Mouse (Mus musculus): Measurements from ENCODE around the gene Klrg2. TPM values are rescaled to one million over a fixed set of nuclear protein-coding genes. Genes with fewer than 3 reads are reported as not detected.

Gene Klrg2
- polyA plus RNA-seq, 1 experiment from 2014 or later: 1.2 TPM

GRCm38 (mm10) chr6:38624439-38624838, 12.6 kb downstream of the Klrg2 start:
- no peaks in the 10 kb centered on the region; the same call in 1 of the 2 replicates for H3K4me1 ChIP-seq (ENCODE audit: control insufficient read depth, insufficient read depth, low read length)
- peak; percentile 33 for DNase-seq (ENCODE audit: low spot score)
- H3K9me3 ChIP-seq (ENCODE audit: control insufficient read depth, low read length): no peaks in the 10 kb centered on the region
- no peak overlapping the region for H3K9ac ChIP-seq (ENCODE audit: low read depth, low read length)
- H3K36me3 ChIP-seq (ENCODE audit: control insufficient read depth, insufficient read depth, low read length): peaks cover 25% of the 10 kb centered on the region
- H3K4me2 ChIP-seq (ENCODE audit: low read depth, low read length): no peak overlapping the region
- no peak for ATAC-seq (ENCODE audit: low read depth)
- no peaks in the 10 kb centered on the region for H3K27me3 ChIP-seq (replicated peaks; ENCODE audit: control insufficient read depth, insufficient read depth, low read length)
- H3K27ac ChIP-seq (replicated peaks; ENCODE audit: low read depth, low read length): no peak overlapping the region
- no peak overlapping the region for H3K4me3 ChIP-seq (ENCODE audit: low read depth, low read length)
- WGBS: 48% methylated on average over 1 of the region's 1 CpGs

GRCm38 (mm10) chr6:38623457-38623856, 13.6 kb downstream of the Klrg2 start:
- WGBS: 85% methylated on average over 2 of the region's 2 CpGs
- Histone ChIP-seq H3K4me1 (ENCODE audit: control insufficient read depth, insufficient read depth, low read length) (no peaks in the 10 kb centered on the region; the same call in 1 of the 2 replicates), H3K36me3 (ENCODE audit: control insufficient read depth, insufficient read depth, low read length) (peaks cover 35% of the 10 kb centered on the region), H3K9ac (ENCODE audit: low read depth, low read length) (no peak overlapping the region), H3K4me2 (ENCODE audit: low read depth, low read length) (no peak overlapping the region), H3K4me3 (ENCODE audit: low read depth, low read length) (no peak overlapping the region), H3K27ac (replicated peaks; ENCODE audit: low read depth, low read length) (no peak overlapping the region), H3K9me3 (ENCODE audit: control insufficient read depth, low read length) (no peaks in the 10 kb centered on the region), H3K27me3 (replicated peaks; ENCODE audit: control insufficient read depth, insufficient read depth, low read length) (no peaks in the 10 kb centered on the region)
- ATAC-seq (ENCODE audit: low read depth) (no peak), DNase-seq (ENCODE audit: low spot score) (no peak)

GRCm38 (mm10) chr6:38622406-38622805, 14.6 kb downstream of the Klrg2 start:
- no peak overlapping the region for H3K4me2 ChIP-seq (ENCODE audit: low read depth, low read length)
- H3K27ac ChIP-seq (replicated peaks; ENCODE audit: low read depth, low read length): no peak overlapping the region
- no peak for ATAC-seq (ENCODE audit: low read depth)
- peaks cover 38% of the 10 kb centered on the region for H3K36me3 ChIP-seq (ENCODE audit: control insufficient read depth, insufficient read depth, low read length)
- H3K9ac ChIP-seq (ENCODE audit: low read depth, low read length): no peak overlapping the region
- no peak overlapping the region for H3K4me3 ChIP-seq (ENCODE audit: low read depth, low read length)
- WGBS: 93% methylated on average over 1 of the region's 1 CpGs
- H3K27me3 ChIP-seq (replicated peaks; ENCODE audit: control insufficient read depth, insufficient read depth, low read length): no peaks in the 10 kb centered on the region
- no peaks in the 10 kb centered on the region; the same call in 1 of the 2 replicates for H3K4me1 ChIP-seq (ENCODE audit: control insufficient read depth, insufficient read depth, low read length)
- H3K9me3 ChIP-seq (ENCODE audit: control insufficient read depth, low read length): 0 out of 2 replicates have a peak, but pooled peaks cover 9% of the 10 kb centered on the region
- DNase-seq (ENCODE audit: low spot score): no peak

GRCm38 (mm10) chr6:38609892-38610291, 27.1 kb downstream of the Klrg2 start:
- Histone ChIP-seq H3K27ac (replicated peaks; ENCODE audit: low read depth, low read length) (no peak overlapping the region), H3K36me3 (ENCODE audit: control insufficient read depth, insufficient read depth, low read length) (peaks cover 64% of the 10 kb centered on the region), H3K4me3 (ENCODE audit: low read depth, low read length) (no peak overlapping the region), H3K9ac (ENCODE audit: low read depth, low read length) (no peak overlapping the region), H3K27me3 (replicated peaks; ENCODE audit: control insufficient read depth, insufficient read depth, low read length) (no peaks in the 10 kb centered on the region), H3K9me3 (ENCODE audit: control insufficient read depth, low read length) (no peaks in the 10 kb centered on the region), H3K4me2 (ENCODE audit: low read depth, low read length) (no peak overlapping the region), H3K4me1 (ENCODE audit: control insufficient read depth, insufficient read depth, low read length) (no peaks in the 10 kb centered on the region)
- ATAC-seq (ENCODE audit: low read depth): no peak
- WGBS: 80% methylated on average over 2 of the region's 2 CpGs
- no peak for DNase-seq (ENCODE audit: low spot score)

GRCm38 (mm10) chr6:38597481-38597880, 39.6 kb downstream of the Klrg2 start:
- Histone ChIP-seq H3K9me3 (ENCODE audit: control insufficient read depth, low read length) (no peaks in the 10 kb centered on the region), H3K27me3 (replicated peaks; ENCODE audit: control insufficient read depth, insufficient read depth, low read length) (no peaks in the 10 kb centered on the region), H3K4me1 (ENCODE audit: control insufficient read depth, insufficient read depth, low read length) (no peaks in the 10 kb centered on the region), H3K4me2 (ENCODE audit: low read depth, low read length) (no peak overlapping the region), H3K9ac (ENCODE audit: low read depth, low read length) (no peak overlapping the region), H3K36me3 (ENCODE audit: control insufficient read depth, insufficient read depth, low read length) (peaks cover 73% of the 10 kb centered on the region), H3K4me3 (ENCODE audit: low read depth, low read length) (no peak overlapping the region), H3K27ac (replicated peaks; ENCODE audit: low read depth, low read length) (no peak overlapping the region)
- DNase-seq (ENCODE audit: low spot score): no peak
- 89% methylated on average over 4 of the region's 4 CpGs for WGBS
- ATAC-seq (ENCODE audit: low read depth): no peak

GRCm38 (mm10) chr6:38581711-38582110, 55.3 kb downstream of the Klrg2 start:
- no peak for ATAC-seq (ENCODE audit: low read depth)

GRCm38 (mm10) chr6:38580112-38580857, 56.8 kb downstream of the Klrg2 start:
- Histone ChIP-seq H3K4me3 (ENCODE audit: low read depth, low read length) (no peak overlapping the region), H3K9me3 (ENCODE audit: control insufficient read depth, low read length) (no peaks in the 10 kb centered on the region), H3K27me3 (replicated peaks; ENCODE audit: control insufficient read depth, insufficient read depth, low read length) (no peaks in the 10 kb centered on the region), H3K4me2 (ENCODE audit: low read depth, low read length) (no peak overlapping the region), H3K36me3 (ENCODE audit: control insufficient read depth, insufficient read depth, low read length) (peaks cover 65% of the 10 kb centered on the region), H3K4me1 (ENCODE audit: control insufficient read depth, insufficient read depth, low read length) (no peaks in the 10 kb centered on the region), H3K9ac (ENCODE audit: low read depth, low read length) (no peak overlapping the region), H3K27ac (replicated peaks; ENCODE audit: low read depth, low read length) (no peak overlapping the region)
- no peak for ATAC-seq (ENCODE audit: low read depth)
- WGBS: 95% methylated on average over 3 of the region's 3 CpGs
- no peak for DNase-seq (ENCODE audit: low spot score)

More at GRCm38 (mm10) chr6:38581711-38582110, 55.3 kb downstream of the Klrg2 start:
- Histone ChIP-seq H3K9ac (ENCODE audit: low read depth, low read length) (no peak overlapping the region), H3K4me3 (ENCODE audit: low read depth, low read length) (no peak overlapping the region), H3K36me3 (ENCODE audit: control insufficient read depth, insufficient read depth, low read length) (peaks cover 69% of the 10 kb centered on the region), H3K27ac (replicated peaks; ENCODE audit: low read depth, low read length) (no peak overlapping the region), H3K9me3 (ENCODE audit: control insufficient read depth, low read length) (no peaks in the 10 kb centered on the region), H3K4me2 (ENCODE audit: low read depth, low read length) (no peak overlapping the region), H3K27me3 (replicated peaks; ENCODE audit: control insufficient read depth, insufficient read depth, low read length) (no peaks in the 10 kb centered on the region), H3K4me1 (ENCODE audit: control insufficient read depth, insufficient read depth, low read length) (no peaks in the 10 kb centered on the region)
- DNase-seq (ENCODE audit: low spot score): no peak
- 87% methylated on average over 3 of the region's 3 CpGs for WGBS

GRCm38 (mm10) chr6:38576096-38576495, 60.9 kb downstream of the Klrg2 start:
- 89% methylated on average over 2 of the region's 2 CpGs for WGBS
- H3K4me1 ChIP-seq (ENCODE audit: control insufficient read depth, insufficient read depth, low read length): no peaks in the 10 kb centered on the region
- H3K9me3 ChIP-seq (ENCODE audit: control insufficient read depth, low read length): no peaks in the 10 kb centered on the region
- H3K27ac ChIP-seq (replicated peaks; ENCODE audit: low read depth, low read length): no peak overlapping the region
- H3K4me3 ChIP-seq (ENCODE audit: low read depth, low read length): no peak overlapping the region
- peaks cover 77% of the 10 kb centered on the region for H3K36me3 ChIP-seq (ENCODE audit: control insufficient read depth, insufficient read depth, low read length)
- no peaks in the 10 kb centered on the region for H3K27me3 ChIP-seq (replicated peaks; ENCODE audit: control insufficient read depth, insufficient read depth, low read length)
- no peak overlapping the region for H3K4me2 ChIP-seq (ENCODE audit: low read depth, low read length)
- no peak for ATAC-seq (ENCODE audit: low read depth)
- DNase-seq (ENCODE audit: low spot score): no peak
- no peak overlapping the region for H3K9ac ChIP-seq (ENCODE audit: low read depth, low read length)
